Mouse (Mus musculus): Measurements from ENCODE around the gene Trim50. TPM values are rescaled to one million over a fixed set of nuclear protein-coding genes. Genes with fewer than 3 reads are reported as not detected.

The Trim50 gene
- total RNA-seq, 2 experiments from 2014 or later = not detected

Other genes with a start within 250 kb of the Trim50 start
- 5.4 and 6.5 TPM in 2 replicates for gene Tbl2, start 203.6 kb upstream of the Trim50 start, total RNA-seq (2015; ENCODE audit: low replicate concordance)
- 13.6 and 26.6 TPM in 2 replicates for gene Tbl2, start 203.6 kb upstream of the Trim50 start, total RNA-seq (2017; ENCODE audit: low replicate concordance)
- gene Bcl7b, start 185.0 kb upstream of the Trim50 start, total RNA-seq (2015; ENCODE audit: low replicate concordance) = 24.1 and 35.6 TPM in 2 replicates
- gene Bcl7b, start 185.0 kb upstream of the Trim50 start, total RNA-seq (2017; ENCODE audit: low replicate concordance) = 13.5 and 24.4 TPM in 2 replicates
- 115 TPM in 2 replicates for gene Baz1b, start 166.0 kb upstream of the Trim50 start, total RNA-seq (2015; ENCODE audit: low replicate concordance)
- 201 and 287 TPM in 2 replicates for gene Baz1b, start 166.0 kb upstream of the Trim50 start, total RNA-seq (2017; ENCODE audit: low replicate concordance)
- not detected in 2 replicates for gene Fzd9, start 102.1 kb upstream of the Trim50 start, total RNA-seq (2015; ENCODE audit: low replicate concordance)
- not detected in 2 replicates for gene Fzd9, start 102.1 kb upstream of the Trim50 start, total RNA-seq (2017; ENCODE audit: low replicate concordance)
- not detected in 2 replicates for gene Fkbp6, start 3.3 kb upstream of the Trim50 start, total RNA-seq (2015; ENCODE audit: low replicate concordance)
- not detected in 2 replicates for gene Fkbp6, start 3.3 kb upstream of the Trim50 start, total RNA-seq (2017; ENCODE audit: low replicate concordance)
- gene Nsun5, start 16.7 kb downstream of the Trim50 start, total RNA-seq (2015; ENCODE audit: low replicate concordance) = 2.5 and 2.9 TPM in 2 replicates
- gene Nsun5, start 16.7 kb downstream of the Trim50 start, total RNA-seq (2017; ENCODE audit: low replicate concordance) = 3.7 and 6.4 TPM in 2 replicates
- 43.2 and 48.2 TPM in 2 replicates for gene Pom121, start 41.3 kb downstream of the Trim50 start, total RNA-seq (2015; ENCODE audit: low replicate concordance)
- 15.7 and 25.2 TPM in 2 replicates for gene Pom121, start 41.3 kb downstream of the Trim50 start, total RNA-seq (2017; ENCODE audit: low replicate concordance)
- gene Hip1, start 191.8 kb downstream of the Trim50 start, total RNA-seq (2015; ENCODE audit: low replicate concordance) = 5.0 and 6.5 TPM in 2 replicates
- gene Hip1, start 191.8 kb downstream of the Trim50 start, total RNA-seq (2017; ENCODE audit: low replicate concordance) = 1.1 and 3.0 TPM in 2 replicates
- gene Ccl26, start 210.3 kb downstream of the Trim50 start, total RNA-seq (2015; ENCODE audit: low replicate concordance) = not detected in 2 replicates
- gene Ccl26, start 210.3 kb downstream of the Trim50 start, total RNA-seq (2017; ENCODE audit: low replicate concordance) = not detected in 2 replicates
- gene Ccl24, start 219.8 kb downstream of the Trim50 start, total RNA-seq (2015; ENCODE audit: low replicate concordance) = not detected in 2 replicates
- not detected in 2 replicates for gene Ccl24, start 219.8 kb downstream of the Trim50 start, total RNA-seq (2017; ENCODE audit: low replicate concordance)